Mouse (Mus musculus) adrenal gland, postnatal 4 days (tissue): ENCODE results near the gene 2210408I21Rik. TPM values are rescaled to one million over a fixed set of nuclear protein-coding genes. Genes with fewer than 3 reads are reported as not detected.
"Not testable (repeated sequence)": the region's sequence is repeated elsewhere in the genome, so short reads cannot be mapped to it uniquely, and the experiment has no call there.

Source experiments
- DNase-seq, 2 experiments: peaks; one replicate each; pipeline ENCODE4 v3.0.0; 2021 to 2022; ENCODE audit warnings: low spot score in 2 of 2, mixed read lengths in 2 of 2
- long read RNA-seq, 2 experiments: library from polyadenylated mRNA; stranded (forward); transcript quantifications; one replicate each; pipeline ENCODE4 v2.0.0; 2021
- total RNA-seq, 2 experiments: library from RNA; stranded (reverse); gene quantifications; 2 replicates each; pipeline ENCODE4 v1.2.3; 2021

2210408I21Rik gene
- total RNA-seq: 10 to 100 TPM; 10.8 to 14.1 TPM
- long read RNA-seq, experiment 1, partial matches to known transcripts: 3 of 4 reads
- long read RNA-seq, experiment 1, other reads (novel, unspliced or antisense): 1 of 4 reads
- long read RNA-seq, experiment 2, partial matches to known transcripts: 0 of 3 reads
- long read RNA-seq, experiment 2, other reads (novel, unspliced or antisense): 2 of 3 reads

DNA sequence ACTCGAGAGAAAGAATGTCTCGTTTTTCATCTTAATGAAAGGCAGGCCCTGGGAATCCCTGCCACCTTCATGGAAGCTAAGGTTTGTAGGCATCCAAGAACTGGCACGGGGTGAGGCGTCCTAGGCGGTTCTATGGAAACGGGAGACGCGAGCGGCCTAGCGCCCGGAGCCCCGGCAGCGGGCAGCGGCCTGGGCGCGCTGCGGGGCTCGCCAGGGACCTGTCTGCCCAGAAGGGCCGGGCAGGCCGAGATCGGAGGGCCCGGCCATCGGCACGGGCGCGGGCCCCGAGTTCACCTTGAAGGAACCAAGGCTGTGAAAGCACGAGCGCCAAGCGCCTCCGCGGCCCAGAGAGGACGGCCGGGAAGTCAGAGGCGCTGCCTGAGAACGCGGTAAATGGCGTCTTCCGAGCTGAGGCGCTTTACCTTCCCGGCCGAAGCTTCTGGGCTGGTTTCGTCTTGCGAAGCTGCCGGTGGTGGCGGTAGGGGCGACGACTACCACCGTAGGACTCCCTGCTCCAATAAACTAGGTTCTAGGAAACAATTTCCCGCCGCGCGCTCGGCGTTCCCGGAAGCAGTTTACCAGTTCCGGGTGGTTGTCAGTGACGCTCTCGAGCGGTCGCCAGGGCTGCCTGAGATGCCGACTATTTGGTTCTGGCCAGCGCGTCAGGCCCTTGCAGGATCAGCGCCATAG is at the start of gene 2210408I21Rik, which contains the start of gene Slf1:
Gene 2210408I21Rik (plus strand): TSS at position 610 of the 690 bp plus-strand sequence.
Gene Slf1 (minus strand): TSS at position 543 of the 690 bp plus-strand sequence.
- DNase-seq: peak; percentile 78 to 86

DNA sequence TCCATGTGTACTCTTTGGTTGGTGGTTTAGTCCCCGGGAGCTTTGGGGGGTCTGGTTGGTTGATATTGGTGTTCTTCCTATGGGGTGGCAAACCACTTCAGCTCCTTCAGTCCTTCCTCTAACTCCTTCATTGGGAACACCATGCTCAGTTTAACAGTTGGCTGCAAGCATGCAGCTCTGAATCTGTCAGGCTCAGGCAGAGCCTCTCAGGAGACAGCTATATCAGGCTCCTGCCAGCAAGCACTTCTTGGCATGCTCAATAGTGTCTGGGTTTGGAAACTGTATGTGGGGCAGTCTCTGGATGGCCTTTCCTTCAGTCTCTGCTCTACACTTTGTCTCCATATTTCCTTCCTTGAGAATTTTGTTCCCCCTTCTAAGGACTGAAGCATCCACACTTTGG is 42.5 kb upstream of the 2210408I21Rik start:
- not testable (repeated sequence) for DNase-seq

DNA sequence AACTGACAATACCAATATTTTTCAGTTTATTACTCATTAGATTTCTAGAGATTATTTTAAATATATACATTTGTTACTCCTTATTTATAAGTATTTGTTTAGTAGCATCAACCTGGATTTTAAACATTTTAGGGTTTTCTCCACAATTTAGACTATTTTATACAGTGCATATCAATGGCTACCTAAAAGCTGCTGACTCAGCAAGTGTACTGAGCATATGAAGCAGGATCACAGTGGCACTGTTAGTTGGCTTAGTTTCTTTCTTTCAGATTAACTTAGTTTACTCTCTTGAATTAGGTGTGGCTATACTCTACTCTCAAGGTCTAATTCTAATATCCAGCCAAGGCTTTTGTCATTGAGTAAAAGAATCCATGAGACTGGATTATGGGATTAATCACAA is 27.6 kb upstream of the 2210408I21Rik start:
- no peak for DNase-seq

DNA sequence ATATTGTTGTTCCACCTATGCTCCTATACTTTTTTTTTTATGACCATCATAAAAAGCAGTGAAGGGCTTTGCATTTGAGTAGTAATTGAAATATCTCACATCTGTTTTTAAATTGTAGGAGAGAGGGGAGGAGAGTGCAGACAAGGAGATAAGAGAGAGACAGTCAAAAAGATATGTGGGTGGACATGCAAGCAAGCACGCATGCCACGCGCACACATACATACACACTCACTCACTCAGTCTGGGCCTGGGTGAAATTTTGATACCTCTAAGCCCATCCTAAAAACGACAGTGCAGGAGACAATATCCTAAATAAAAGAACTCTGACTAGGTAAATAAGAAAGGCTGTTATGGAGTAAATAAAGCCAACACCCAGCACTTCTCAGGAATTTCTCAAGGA is 16.6 kb upstream of the 2210408I21Rik start:
- no peak for DNase-seq

DNA sequence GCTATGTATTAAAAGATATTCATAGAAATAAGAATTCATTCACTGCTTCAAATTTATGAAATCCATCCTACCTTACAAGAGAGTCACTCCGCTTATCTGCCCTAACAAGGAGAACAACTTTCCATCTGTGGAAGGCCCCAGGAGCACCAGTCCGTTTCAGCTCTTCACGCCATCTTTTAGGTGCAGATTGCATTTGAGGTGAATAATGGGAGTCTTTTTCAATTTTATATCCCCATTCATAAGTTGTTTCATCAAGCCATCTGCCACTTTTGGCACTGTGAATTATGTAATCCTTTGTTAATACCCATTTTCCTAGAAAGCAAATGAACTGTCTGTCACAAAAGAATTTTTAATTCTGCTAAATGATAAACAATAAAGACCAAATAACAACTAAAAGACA is 10.2 kb upstream of the 2210408I21Rik start:
- no peak for DNase-seq

DNA sequence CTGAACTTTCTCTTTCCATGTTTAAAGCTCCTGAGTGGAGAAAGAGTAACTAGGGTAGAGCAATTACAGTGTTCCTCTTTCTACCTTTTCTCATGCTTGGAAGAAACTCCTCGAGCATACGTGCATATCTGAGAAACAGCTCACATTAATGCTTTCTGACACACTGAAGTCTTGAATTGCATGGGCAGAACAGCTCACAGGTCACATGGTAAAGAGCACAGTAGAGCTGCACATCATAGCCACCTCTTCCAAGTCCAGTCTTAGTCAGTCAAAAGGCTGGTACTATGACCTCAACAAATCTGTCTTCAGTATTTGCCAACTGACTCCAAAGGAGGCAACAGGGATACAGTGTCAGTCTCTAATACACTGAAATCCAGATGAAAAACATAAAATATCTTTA is 7.1 kb upstream of the 2210408I21Rik start:
- DNase-seq: no peak

DNA sequence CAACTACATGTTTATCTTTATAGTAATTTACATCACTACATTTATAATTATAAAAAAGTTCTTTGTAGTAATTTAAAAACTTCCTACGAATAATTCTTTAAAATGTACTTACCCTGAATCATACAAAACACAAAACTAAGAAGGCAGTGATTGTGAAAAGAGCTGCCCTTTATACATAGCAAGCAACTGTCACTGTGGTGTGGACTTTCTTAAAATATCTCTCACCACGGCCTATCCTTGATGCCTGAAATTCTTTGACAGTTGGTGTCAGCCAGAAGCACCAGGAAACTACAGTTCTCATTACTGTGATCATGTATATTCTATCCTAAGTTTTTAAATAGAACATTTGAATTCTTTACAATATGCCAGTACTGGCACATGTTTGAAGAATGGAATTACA is 4.2 kb upstream of the 2210408I21Rik start:
- no peak for DNase-seq

DNA sequence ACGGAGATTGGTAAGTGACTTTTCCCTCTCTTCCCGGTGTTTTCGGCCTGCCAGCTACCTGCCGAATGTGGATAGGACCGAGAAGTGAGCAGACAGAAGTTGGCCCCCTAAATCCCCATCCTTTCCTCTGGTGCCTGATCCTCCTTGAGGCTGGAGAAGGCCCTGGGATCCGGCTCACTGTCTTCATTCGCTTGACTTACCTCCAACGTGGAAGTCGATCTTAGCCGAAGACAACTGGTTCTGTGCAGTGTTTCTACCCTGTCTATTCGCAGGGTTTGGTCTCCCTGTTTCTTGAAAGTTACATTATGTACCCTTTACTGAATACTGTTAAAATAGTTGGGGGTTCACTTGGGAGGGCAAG is 261 bp downstream of the 2210408I21Rik start:
- no peak for DNase-seq

DNA sequence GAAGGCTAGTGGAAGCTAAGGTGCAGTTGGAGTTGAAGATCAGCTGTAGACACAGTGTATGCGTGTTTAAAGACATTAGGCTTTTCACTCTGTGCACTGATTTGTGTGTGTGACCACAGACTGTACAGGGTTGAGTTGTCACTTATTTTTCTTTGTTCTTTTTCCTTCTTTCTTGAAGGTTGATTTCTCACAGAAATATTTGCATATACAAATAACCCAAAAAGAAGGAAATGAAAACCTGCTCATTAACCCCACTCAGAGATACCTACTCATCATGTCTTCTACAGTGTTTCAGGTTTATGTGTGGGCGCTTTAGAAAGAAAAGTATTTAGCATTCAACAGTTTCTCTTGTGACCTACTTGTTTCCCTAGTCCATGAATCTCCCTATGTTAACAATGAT is 5.5 kb downstream of the 2210408I21Rik start:
- no peak for DNase-seq

DNA sequence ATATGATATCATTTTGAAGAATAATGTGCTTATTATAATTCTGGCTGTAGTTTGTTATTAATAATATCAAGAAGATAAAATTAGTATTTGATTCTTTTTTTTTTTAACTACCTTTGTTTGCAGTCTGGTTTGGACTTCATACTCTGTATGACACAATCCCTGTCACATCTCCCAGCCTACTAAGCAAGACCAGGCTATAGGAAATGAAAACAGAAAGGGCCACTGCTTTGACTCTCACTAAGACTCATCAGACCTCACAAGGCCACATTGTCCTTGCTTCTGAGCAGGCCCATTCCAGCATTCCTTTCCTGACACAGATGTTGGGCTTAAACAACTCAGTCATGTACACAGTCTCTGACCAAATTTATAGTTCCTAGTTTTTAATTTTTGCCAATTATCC is 42.6 kb downstream of the 2210408I21Rik start:
- DNase-seq: no peak

DNA sequence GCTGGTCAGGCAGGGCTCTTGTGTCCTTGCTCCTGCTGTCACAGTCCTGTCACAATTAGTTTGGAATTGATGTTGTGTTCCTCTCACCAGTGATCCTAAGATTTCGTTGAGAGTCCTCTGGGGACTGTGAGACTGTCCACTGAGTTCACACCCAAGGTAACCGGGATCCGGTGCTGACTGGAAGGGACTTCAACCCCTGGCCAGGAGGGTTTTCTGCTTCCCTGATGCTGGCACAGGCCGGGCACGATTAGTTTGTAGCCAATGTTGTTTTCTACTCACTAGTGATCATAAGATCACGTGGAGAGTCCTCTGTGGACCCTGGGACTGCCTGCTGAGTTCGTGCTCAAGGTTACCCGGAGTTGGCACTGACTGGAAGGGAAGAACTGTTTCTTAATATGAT is 55.3 kb downstream of the 2210408I21Rik start:
- DNase-seq: no peak

DNA sequence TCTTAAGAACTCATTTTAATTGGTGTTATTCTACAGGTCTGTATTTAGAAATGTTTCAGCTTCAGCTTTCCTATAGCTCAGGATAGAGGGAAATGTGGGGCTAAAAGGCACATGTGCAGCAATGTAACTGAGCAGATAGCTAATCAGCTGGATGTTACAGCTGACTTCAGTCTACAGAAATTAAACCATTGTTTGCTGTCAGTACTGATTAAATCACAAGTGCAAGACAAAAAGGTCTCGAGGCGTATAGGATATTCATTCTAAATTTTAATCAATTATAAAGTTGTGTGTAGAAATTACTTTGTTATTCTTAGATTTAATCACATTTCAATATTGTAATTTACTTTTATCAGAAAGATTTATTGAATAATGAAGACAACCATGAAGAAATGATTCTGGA is 56.9 kb downstream of the 2210408I21Rik start:
- no peak for DNase-seq

DNA sequence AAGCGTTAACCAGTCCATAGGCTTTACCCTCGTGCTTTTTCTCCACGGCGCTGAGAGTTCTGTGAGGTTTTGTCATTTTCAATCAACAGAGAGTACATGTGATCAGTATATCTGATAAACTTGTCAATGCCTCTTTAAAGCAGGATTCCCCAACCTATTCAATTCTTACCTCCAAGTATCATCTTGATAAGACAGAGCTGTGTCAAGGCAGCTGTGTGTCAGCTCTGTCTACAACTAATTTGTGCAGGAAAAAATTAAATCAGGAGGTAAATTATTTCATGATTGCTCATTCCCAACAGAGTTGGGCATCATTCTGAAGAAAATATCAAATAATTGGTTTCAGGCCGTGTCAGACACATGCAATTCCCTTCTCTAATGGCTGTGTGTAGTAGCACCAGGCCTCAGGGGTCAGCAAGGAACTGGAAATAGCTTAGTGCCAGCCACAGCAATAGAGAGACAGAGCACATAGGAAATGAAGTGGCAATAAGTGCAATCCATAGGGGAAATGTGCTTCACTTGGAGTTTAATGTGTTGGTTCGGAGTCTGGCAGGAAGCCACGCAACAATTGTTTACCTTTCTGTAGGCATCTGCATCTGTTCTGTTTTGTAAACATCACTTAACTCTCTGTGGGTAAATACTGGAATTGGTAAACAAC is 73.6 kb downstream of the 2210408I21Rik start:
- DNase-seq: no peak

DNA sequence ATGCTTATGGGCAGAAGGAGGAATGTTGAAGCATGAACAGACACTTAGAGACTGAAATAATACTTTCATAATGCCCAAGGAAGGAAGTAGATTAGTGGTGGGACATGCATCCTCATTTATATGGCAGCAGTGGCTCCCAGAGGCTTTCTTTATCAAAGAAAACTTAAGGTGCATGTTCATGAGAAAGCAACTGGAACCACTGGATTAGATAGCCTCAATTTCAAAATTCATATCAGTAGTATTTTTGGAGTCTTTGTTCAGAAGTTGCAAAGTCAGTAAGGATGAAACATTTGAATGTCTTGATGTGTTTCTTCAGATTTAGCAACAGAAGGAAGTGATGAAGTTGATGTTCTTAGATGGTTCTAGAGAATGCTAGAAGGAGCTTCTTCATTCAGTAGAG is 77.9 kb downstream of the 2210408I21Rik start:
- DNase-seq: no peak

DNA sequence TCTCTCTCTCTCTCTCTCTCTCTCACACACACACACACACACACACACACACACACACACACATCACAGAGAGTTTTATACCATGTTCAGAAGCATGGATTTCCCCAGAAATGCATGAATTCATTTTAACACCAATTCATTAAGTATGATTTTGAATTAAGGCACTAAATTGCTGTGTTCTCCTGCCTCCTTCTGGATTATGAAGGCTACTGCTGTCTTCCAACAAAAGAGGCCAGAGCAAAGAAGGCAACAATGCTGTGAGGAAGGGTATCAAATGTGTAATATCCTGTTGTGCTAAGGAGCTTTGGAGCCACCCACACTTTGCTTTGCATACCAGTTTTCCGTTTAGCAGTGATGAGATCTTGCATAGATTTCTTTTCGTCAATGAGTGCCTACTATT is 80.1 kb downstream of the 2210408I21Rik start:
- DNase-seq: no peak

DNA sequence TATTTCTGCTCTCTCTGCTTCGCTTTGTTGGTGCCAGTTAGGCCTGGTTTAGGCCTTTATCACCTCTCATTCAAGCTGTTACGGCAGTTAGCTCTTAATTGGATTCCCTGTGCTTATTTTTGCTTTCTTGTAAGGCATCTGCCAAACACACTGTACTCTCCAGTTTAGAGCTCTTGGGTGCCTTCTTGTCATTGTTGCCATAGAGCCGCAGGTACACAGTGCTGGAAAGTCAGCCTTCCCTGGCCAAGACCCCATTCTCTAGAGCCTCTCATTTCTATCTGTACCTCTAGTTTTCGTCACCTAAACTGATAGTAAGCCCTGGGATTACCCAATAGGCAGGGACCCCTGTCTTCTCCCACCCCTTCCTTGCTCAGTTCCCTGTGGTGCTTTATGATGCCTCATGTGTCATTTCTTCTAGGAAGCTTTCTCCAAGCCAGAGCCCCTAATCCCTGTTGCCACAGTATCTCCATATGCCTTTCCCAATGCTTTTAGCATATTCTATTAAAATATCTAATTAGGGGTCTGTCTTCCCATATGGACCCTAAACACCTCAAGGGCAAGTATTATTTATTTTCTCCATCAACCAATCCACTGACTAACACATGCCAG is 82.4 kb downstream of the 2210408I21Rik start:
- no peak for DNase-seq

DNA sequence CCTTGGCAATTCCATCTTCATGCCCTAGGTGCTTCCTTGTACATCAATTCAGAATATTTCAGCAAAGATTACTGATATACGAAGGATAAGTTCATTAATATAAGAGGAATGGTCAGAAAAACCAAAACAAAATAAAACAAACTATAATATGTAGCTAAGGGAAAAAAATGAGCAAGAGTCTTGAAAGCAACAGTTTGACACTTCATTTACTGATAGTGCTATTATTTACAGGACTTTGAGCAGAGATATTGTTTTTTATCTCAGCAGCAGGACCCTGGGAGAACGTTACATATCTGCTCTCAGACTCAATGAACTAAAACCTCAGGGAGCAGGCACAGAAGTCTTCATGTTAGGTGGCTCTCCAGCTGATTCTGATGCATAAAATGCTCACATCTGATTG is 85.7 kb downstream of the 2210408I21Rik start:
- DNase-seq: no peak

DNA sequence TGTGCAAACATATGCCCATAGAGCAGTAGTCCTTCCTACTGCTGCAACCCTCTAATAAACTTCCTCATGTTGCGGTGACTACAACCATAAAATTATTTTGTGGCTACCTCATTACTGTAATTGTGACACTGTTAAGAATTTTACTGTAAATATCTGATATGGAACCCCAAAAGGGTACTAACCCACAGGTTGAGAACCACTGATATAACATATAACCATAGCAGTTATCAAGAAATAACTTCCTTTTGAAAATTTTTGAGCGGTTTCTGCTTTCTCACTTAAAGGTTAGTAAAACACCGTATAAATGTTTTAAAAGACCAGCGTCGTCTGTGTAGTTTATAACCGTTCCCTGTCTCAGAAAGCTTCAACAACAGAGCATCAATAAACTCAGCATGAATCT is 121.2 kb downstream of the 2210408I21Rik start:
- no peak for DNase-seq

DNA sequence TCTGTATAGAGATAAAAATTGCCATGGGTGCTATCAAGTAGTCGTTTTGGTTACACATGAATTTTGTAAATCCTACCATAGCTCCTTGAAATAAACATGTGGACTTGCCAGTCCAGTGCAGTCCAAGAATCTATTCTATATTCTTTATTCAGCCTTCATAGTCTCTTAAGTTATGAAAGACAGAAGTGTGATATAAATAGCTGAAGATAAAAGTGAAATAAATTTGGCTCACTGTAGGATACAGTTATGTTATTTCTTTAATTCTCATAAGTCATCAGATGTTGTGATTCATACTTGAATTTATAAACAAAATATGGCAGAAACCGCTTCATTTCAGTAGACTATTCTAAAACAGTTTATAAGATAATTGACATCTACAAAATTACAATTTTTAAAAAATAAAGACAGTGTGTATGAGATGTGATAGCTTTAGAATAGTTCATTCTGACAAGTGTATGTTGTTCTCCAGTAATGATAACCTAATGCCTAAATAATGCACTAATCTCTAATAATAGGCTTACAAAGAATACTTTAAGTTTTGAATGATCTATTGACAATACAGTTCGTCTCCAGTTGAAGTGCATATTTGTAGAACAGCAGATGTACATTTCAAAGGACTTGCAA is 127.5 kb downstream of the 2210408I21Rik start:
- no peak for DNase-seq

DNA sequence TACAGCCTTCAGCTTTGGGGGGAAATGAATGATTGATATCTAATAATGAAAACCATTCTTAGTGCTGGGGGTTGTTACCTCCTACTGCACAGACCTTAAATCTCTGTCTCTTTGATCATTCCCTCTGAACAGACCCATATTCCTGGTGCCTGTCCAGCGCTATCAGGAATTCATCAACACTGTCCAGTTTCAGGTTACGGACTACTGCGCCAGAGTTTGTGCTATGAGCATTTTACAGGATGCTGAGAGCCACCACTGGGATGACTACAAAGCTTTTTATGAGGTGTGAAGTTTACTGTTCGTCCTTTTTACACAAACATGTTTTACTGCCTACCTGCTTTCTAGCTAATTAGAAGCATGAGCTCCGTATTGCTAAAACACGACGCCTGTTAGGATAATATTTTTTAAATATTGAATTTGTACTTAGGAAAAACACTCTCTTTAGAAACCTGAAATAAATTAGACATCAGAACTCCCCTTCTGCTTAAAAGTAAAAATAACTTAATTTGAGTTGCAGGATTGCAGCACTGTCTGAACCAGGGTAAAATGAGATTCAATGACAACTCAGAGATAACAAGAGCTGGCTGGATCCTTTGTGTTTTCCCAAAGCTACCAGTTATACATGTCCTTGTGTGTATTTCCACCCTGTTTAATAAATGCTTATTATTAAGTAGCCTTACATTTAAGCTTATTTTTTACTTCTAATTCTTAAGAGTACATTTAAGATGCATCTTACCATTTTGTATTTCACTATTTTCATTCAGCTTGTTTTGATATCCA is 128.2 kb downstream of the 2210408I21Rik start:
- no peak for DNase-seq

DNA sequence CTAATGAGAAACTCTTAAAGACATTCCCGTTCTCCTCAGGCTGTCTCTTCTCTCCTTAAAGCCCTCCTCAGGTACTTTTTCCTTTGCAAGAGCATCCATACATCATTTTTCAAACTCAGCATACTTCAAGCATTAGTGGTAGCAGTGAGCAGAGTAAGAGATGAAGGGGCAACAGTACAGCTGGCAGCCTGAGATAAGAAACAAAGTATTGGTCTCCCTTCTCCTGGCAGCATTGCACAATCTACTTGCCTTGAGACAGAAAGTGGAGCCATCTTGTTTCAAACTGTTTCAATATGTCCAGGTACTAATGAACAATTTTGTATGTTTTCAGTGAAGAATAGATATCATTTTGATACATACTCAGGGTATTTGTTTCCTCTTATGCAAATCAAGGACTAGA is 129.1 kb downstream of the 2210408I21Rik start:
- DNase-seq: no peak
